Comparison of ENCODE assay signal across 2 mouse cellular contexts in the genomic region with DNA sequence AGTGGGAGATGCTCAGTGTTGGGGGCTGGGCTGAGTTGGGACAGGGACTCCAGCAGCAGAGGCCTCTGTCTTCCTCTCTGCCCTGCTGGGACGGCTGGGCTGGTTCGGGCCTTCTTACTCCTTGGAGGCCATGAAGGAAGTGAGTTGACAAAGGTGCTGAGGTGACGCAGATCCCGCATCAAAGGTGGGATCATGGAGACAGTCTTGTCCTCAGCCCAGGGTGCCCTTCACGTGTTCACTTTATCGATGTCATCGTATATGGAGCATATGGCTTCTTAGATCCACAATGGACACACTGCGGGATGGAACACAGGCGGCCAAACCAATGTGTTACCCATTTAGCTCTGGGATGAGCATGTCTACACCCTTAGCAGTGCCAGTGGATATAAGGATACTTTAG.
TF ChIP-seq lines count a peak whose summit lies in the region.

No protein-coding gene starts in this region.

TF ChIP-seq in MEL, 35 proteins besides CTCF, POLR2A, EP300 and RAD21:
- no peak for TF ChIP-seq KAT2A (conservative IDR thresholded peaks at IDR 0.05; ENCODE audit: low read depth, low read length)
- no peak for TF ChIP-seq MEF2A (IDR thresholded peaks at IDR 0.05; ENCODE audit: extremely low read depth, insufficient replicate concordance, low read depth, low read length, poor library complexity, severe bottlenecking)
- TF ChIP-seq NRF1 (IDR thresholded peaks at IDR 0.05; ENCODE audit: insufficient read depth, low read depth, low read length, poor library complexity, severe bottlenecking): no peak
- 0 out of 2 replicates have a peak, but pooled peaks have one; percentile 39 for TF ChIP-seq POLR2AphosphoS2 (IDR thresholded peaks at IDR 0.05; ENCODE audit: low read length)

TF ChIP-seq in myocyte, 11 proteins besides CTCF, POLR2A, EP300 and RAD21:
- TF ChIP-seq SRF (IDR thresholded peaks at IDR 0.05; ENCODE audit: control insufficient read depth, insufficient read length, low read depth) (no peak), POLR2AphosphoS2 (IDR thresholded peaks at IDR 0.05; ENCODE audit: insufficient read length, low read depth) (peak; percentile 59)
TF ChIP-seq in myocyte: peak in this region for 1.
